Mouse (Mus musculus) neural tube, embryonic 15.5 days (tissue): ENCODE results near the gene Ubr4. TPM values are rescaled to one million over a fixed set of nuclear protein-coding genes. Genes with fewer than 3 reads are reported as not detected.
"Not testable (repeated sequence)": the region's sequence is repeated elsewhere in the genome, so short reads cannot be mapped to it uniquely, and the experiment has no call there.

Experiments used
- ATAC-seq: fragments of 200-750 bp; cut with Nextera tagmentation; 2 replicates; pipeline ENCODE4 v1.8.0; 2017; ENCODE audit warnings: mild to moderate bottlenecking, moderate TSS enrichment, moderate library complexity; ENCODE audit not compliant: low FRiP score
- H3K27ac ChIP-seq: fragments of 300-500 bp; sonication (generic); replicated peaks from 2 replicates; pipeline ENCODE4 v1.5.1; 2015; ENCODE audit warnings: mild to moderate bottlenecking, inconsistent platforms
- H3K27me3 ChIP-seq: fragments of 300-500 bp; sonication (generic); replicated peaks from 2 replicates; pipeline ENCODE4 v1.6.1; 2015; ENCODE audit warnings: inconsistent platforms
- H3K36me3 ChIP-seq: fragments of 300-500 bp; sonication (generic); 2 replicates; pipeline ENCODE4 v1.6.1; 2015; ENCODE audit warnings: inconsistent platforms
- H3K4me1 ChIP-seq: fragments of 300-500 bp; sonication (generic); 2 replicates; pipeline ENCODE4 v1.6.1; 2015; ENCODE audit warnings: inconsistent platforms
- H3K4me2 ChIP-seq: fragments of 300-500 bp; sonication (generic); 2 replicates; pipeline ENCODE4 v1.6.1; 2015; ENCODE audit warnings: inconsistent platforms, mild to moderate bottlenecking, moderate library complexity
- H3K4me3 ChIP-seq: fragments of 300-500 bp; sonication (generic); replicated peaks from 2 replicates; pipeline ENCODE4 v1.5.1; 2015; ENCODE audit warnings: mild to moderate bottlenecking, inconsistent platforms
- H3K9ac ChIP-seq: fragments of 300-500 bp; sonication (generic); replicated peaks from 2 replicates; pipeline ENCODE4 v1.6.1; 2015; ENCODE audit warnings: mild to moderate bottlenecking, inconsistent platforms
- H3K9me3 ChIP-seq: fragments of 300-500 bp; sonication (generic); replicated peaks from 2 replicates; pipeline ENCODE4 v1.6.1; 2016; ENCODE audit warnings: inconsistent platforms
- WGBS: fragments of 180-500 bp; shearing (Covaris S2); methylation state at CpG from one replicate; pipeline ENCODE4 v1.1.7; 2015; ENCODE audit warnings: mixed read lengths; 5-methylcytosine and 5-hydroxymethylcytosine counted together
- polyA plus RNA-seq: library from polyadenylated mRNA; unstranded; fragments of >200 nt; fragmentation: Nextera tagmentation; extraction: Ambion mirVana; gene quantifications from 2 replicates; pipeline ENCODE4 v1.2.1, GENCODE M21; 2015

The Ubr4 gene
- polyA plus RNA-seq, 1 experiment from 2014 or later = 82.5 TPM

- Histone ChIP-seq H3K27ac (no peak overlapping the region), H3K4me2 (no peak overlapping the region), H3K9ac (no peak overlapping the region), H3K4me3 (no peak overlapping the region), H3K36me3 (peaks cover 97% of the 10 kb centered on the region), H3K4me1 (no peaks in the 10 kb centered on the region), H3K27me3 (no peaks in the 10 kb centered on the region), H3K9me3 (no peaks in the 10 kb centered on the region)
- ATAC-seq = no peak
- 95% methylated on average over 3 of the region's 3 CpGs for WGBS
Measured at GRCm38 (mm10) chr4:139367336-139367735, 14.9 kb downstream of the Ubr4 start.

GRCm38 (mm10) chr4:139368038-139368437, 15.6 kb downstream of the Ubr4 start:
- Histone ChIP-seq H3K9ac (no peak overlapping the region), H3K4me2 (no peak overlapping the region), H3K36me3 (peaks cover 97% of the 10 kb centered on the region), H3K4me3 (no peak overlapping the region), H3K27ac (no peak overlapping the region), H3K27me3 (no peaks in the 10 kb centered on the region), H3K9me3 (no peaks in the 10 kb centered on the region), H3K4me1 (no peaks in the 10 kb centered on the region)
- ATAC-seq = no peak
- 93% methylated on average over 5 of the region's 5 CpGs for WGBS

GRCm38 (mm10) chr4:139373130-139373529, 20.7 kb downstream of the Ubr4 start:
- no peaks in the 10 kb centered on the region for H3K9me3 ChIP-seq

GRCm38 (mm10) chr4:139373531-139373930, 21.1 kb downstream of the Ubr4 start:
- no peak overlapping the region for H3K27ac ChIP-seq
- H3K4me3 ChIP-seq = no peak overlapping the region
- no peaks in the 10 kb centered on the region for H3K27me3 ChIP-seq
- no peak for ATAC-seq
- no peaks in the 10 kb centered on the region for H3K9me3 ChIP-seq
- H3K9ac ChIP-seq = no peak overlapping the region
- H3K36me3 ChIP-seq = peaks cover 84% of the 10 kb centered on the region
- no peaks in the 10 kb centered on the region for H3K4me1 ChIP-seq
- H3K4me2 ChIP-seq = no peak overlapping the region
- 93% methylated on average over 10 of the region's 10 CpGs for WGBS

More at GRCm38 (mm10) chr4:139373130-139373529, 20.7 kb downstream of the Ubr4 start:
- no peaks in the 10 kb centered on the region for H3K4me1 ChIP-seq
- WGBS = 93% methylated on average over 4 of the region's 4 CpGs
- no peak overlapping the region for H3K27ac ChIP-seq
- peaks cover 88% of the 10 kb centered on the region for H3K36me3 ChIP-seq
- H3K4me3 ChIP-seq = no peak overlapping the region
- H3K4me2 ChIP-seq = no peak overlapping the region
- no peak overlapping the region for H3K9ac ChIP-seq
- no peaks in the 10 kb centered on the region for H3K27me3 ChIP-seq
- no peak for ATAC-seq

GRCm38 (mm10) chr4:139379719-139380118, 27.3 kb downstream of the Ubr4 start:
- peak overlapping the region; percentile 81 for H3K4me3 ChIP-seq
- peak overlapping the region; percentile 85 for H3K27ac ChIP-seq
- H3K27me3 ChIP-seq = no peaks in the 10 kb centered on the region
- peak overlapping the region; percentile 95 for H3K4me2 ChIP-seq
- H3K9ac ChIP-seq = peak overlapping the region; percentile 64
- H3K9me3 ChIP-seq = no peaks in the 10 kb centered on the region
- peaks cover 37% of the 10 kb centered on the region for H3K4me1 ChIP-seq
- ATAC-seq = no peak; the same call in 1 of the 2 replicates
- WGBS = 15% methylated on average over 8 of the region's 8 CpGs
- peaks cover 24% of the 10 kb centered on the region for H3K36me3 ChIP-seq

GRCm38 (mm10) chr4:139380207-139380748, 27.9 kb downstream of the Ubr4 start:
- Histone ChIP-seq H3K27ac (peak overlapping the region; percentile 87), H3K4me3 (peak overlapping the region; percentile 81), H3K4me1 (peaks cover 37% of the 10 kb centered on the region), H3K36me3 (peaks cover 18% of the 10 kb centered on the region), H3K9ac (peak overlapping the region; percentile 91), H3K27me3 (no peaks in the 10 kb centered on the region), H3K4me2 (peak overlapping the region; percentile 95), H3K9me3 (no peaks in the 10 kb centered on the region)
- under 1% methylated on average over 53 of the region's 54 CpGs for WGBS
- ATAC-seq = peak; percentile 96

GRCm38 (mm10) chr4:139380775-139381451, 28.5 kb downstream of the Ubr4 start:
- peak; percentile 22; the same call in 1 of the 2 replicates for ATAC-seq

GRCm38 (mm10) chr4:139381452-139381845, 29.0 kb downstream of the Ubr4 start:
- H3K36me3 ChIP-seq = peaks cover 7% of the 10 kb centered on the region; the same call in 1 of the 2 replicates
- WGBS = 54% methylated on average over 4 of the region's 4 CpGs
- peak overlapping the region; percentile 91 for H3K9ac ChIP-seq
- no peak for ATAC-seq
- H3K27me3 ChIP-seq = no peaks in the 10 kb centered on the region
- no peak overlapping the region for H3K27ac ChIP-seq
- H3K9me3 ChIP-seq = no peaks in the 10 kb centered on the region
- H3K4me3 ChIP-seq = peak overlapping the region; percentile 81
- peaks cover 40% of the 10 kb centered on the region for H3K4me1 ChIP-seq
- H3K4me2 ChIP-seq = peak overlapping the region; percentile 82

More at GRCm38 (mm10) chr4:139380775-139381451, 28.5 kb downstream of the Ubr4 start:
- Histone ChIP-seq H3K9ac (peak overlapping the region; percentile 91), H3K4me1 (peaks cover 37% of the 10 kb centered on the region), H3K9me3 (no peaks in the 10 kb centered on the region), H3K27ac (peak overlapping the region; percentile 87), H3K36me3 (peaks cover 12% of the 10 kb centered on the region), H3K4me2 (peak overlapping the region; percentile 82), H3K27me3 (no peaks in the 10 kb centered on the region), H3K4me3 (peak overlapping the region; percentile 81)
- WGBS = 3% methylated on average over 42 of the region's 44 CpGs

GRCm38 (mm10) chr4:139382231-139382630, 29.8 kb downstream of the Ubr4 start:
- peak overlapping the region; percentile 26; the same call in 1 of the 2 replicates for H3K9ac ChIP-seq
- H3K36me3 ChIP-seq = peaks cover 4% of the 10 kb centered on the region; the same call in 1 of the 2 replicates
- peaks cover 45% of the 10 kb centered on the region for H3K4me1 ChIP-seq
- no peak overlapping the region for H3K4me3 ChIP-seq
- 83% methylated on average over 7 of the region's 7 CpGs for WGBS
- H3K27ac ChIP-seq = no peak overlapping the region
- no peaks in the 10 kb centered on the region for H3K27me3 ChIP-seq
- H3K9me3 ChIP-seq = no peaks in the 10 kb centered on the region
- no peak for ATAC-seq
- H3K4me2 ChIP-seq = peak overlapping the region; percentile 82

GRCm38 (mm10) chr4:139385841-139386240, 33.4 kb downstream of the Ubr4 start:
- not testable (repeated sequence) for H3K4me2 ChIP-seq, H3K9me3 ChIP-seq, H3K9ac ChIP-seq, H3K27me3 ChIP-seq, H3K4me3 ChIP-seq, H3K27ac ChIP-seq, ATAC-seq
- Histone ChIP-seq H3K36me3 (peaks cover 12% of the 10 kb centered on the region), H3K4me1 (peaks cover 38% of the 10 kb centered on the region)
- 91% methylated on average over 5 of the region's 5 CpGs for WGBS

GRCm38 (mm10) chr4:139386869-139387319, 34.5 kb downstream of the Ubr4 start:
- peaks cover 22% of the 10 kb centered on the region for H3K36me3 ChIP-seq
- 76% methylated on average over 6 of the region's 6 CpGs for WGBS
- H3K4me1 ChIP-seq = peaks cover 28% of the 10 kb centered on the region
- H3K4me2 ChIP-seq = no peak overlapping the region
- no peaks in the 10 kb centered on the region for H3K27me3 ChIP-seq
- no peaks in the 10 kb centered on the region for H3K9me3 ChIP-seq
- ATAC-seq = no peak
- no peak overlapping the region for H3K4me3 ChIP-seq
- no peak overlapping the region for H3K27ac ChIP-seq
- no peak overlapping the region for H3K9ac ChIP-seq

- 87% methylated on average over 4 of the region's 4 CpGs for WGBS
- Histone ChIP-seq H3K36me3 (peaks cover 46% of the 10 kb centered on the region), H3K4me3 (no peak overlapping the region)
Measured at GRCm38 (mm10) chr4:139389557-139389956, 37.1 kb downstream of the Ubr4 start.

More at GRCm38 (mm10) chr4:139389557-139389956, 37.1 kb downstream of the Ubr4 start:
- Histone ChIP-seq H3K27me3 (no peaks in the 10 kb centered on the region), H3K9ac (no peak overlapping the region), H3K4me1 (peaks cover 8% of the 10 kb centered on the region), H3K9me3 (no peaks in the 10 kb centered on the region), H3K27ac (no peak overlapping the region), H3K4me2 (no peak overlapping the region)
- ATAC-seq = no peak
